Mouse (Mus musculus): ENCODE results near the gene Atp6v0c. TPM values are rescaled to one million over a fixed set of nuclear protein-coding genes. Genes with fewer than 3 reads are reported as not detected.

The Atp6v0c gene
- polyA plus RNA-seq, 1 experiment from 2014 or later, result 843 TPM

DNA sequence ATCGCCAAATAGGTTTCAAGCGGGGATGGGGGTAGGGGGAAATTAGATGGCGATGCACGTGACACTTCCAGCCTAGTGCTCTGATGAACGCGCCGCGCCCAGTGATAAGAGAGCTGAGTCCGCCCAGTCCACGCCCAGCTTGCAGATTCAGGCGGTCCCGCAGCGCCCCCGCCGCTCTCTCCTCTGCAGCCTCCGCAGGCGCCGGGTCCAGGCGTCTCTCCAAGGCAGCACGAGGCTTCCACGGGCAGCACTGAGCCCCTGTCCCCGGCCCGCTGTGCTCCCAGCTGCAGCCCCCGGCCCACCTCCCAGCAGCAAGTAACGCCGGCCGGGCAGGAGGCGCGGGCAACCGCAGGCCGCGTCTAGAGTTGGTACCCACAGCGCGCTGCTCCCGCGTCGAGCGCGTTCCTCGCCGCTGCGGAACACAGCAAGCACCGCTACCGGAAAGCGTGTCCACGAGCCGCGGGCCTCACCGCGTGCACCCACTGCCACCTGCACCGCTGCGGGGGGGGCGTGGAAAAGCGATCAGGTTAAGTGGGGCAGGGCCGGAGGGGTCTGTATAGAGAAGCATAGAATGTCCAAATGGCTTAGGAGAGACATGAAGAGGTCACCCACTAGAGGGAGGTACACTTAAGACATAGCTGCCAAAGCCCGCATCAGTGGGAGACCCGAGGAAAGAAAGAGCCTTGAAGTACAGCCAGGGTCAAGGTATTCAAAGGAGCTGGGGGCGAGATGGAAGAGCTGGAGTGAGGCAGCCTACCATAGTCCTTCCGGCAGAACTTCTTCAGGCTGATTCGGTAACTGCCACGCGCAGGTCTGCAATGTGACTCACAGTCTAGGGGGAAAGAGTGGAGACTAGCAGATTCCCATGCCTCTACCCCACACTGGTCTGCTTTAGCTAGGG, 37.2 kb upstream of the Atp6v0c start:
- Histone ChIP-seq H3K36me3 (no peaks in the 10 kb centered on the region), H3K9ac (replicated peaks) (peak overlapping the region; percentile 86), H3K27ac (peak overlapping the region; percentile 72), H3K4me3 (replicated peaks) (peak overlapping the region; percentile 69), H3K4me2 (replicated peaks) (peak overlapping the region; percentile 80), H3K9me3 (no peaks in the 10 kb centered on the region), H3K27me3 (peaks cover 21% of the 10 kb centered on the region), H3K4me1 (replicated peaks) (peaks cover 89% of the 10 kb centered on the region)
- ATAC-seq, result peak; percentile 15
- 6% methylated on average over 57 of the region's 62 CpGs for WGBS

DNA sequence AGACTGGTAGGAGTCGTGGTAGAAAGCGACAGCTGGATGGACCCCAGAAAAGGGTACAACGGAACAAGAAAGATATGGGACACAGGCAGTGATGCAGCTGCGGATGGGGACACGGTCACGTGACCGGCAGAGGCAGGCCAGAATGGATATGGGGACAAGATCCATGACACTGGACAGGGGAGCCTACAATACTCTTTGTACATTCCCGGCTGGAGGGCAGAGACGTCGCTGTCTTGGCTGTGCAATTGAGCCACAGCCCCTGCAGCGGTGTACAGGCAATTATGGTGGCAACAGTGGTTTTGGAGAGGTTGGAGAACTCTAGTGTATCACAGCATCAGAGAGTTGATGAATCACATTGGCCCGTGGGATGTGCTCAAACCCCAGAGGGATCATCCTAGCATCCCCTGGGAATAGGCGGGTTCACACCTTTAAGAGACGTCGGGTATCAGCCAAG, 36.4 kb upstream of the Atp6v0c start:
- WGBS, result 9% methylated on average over 15 of the region's 15 CpGs

DNA sequence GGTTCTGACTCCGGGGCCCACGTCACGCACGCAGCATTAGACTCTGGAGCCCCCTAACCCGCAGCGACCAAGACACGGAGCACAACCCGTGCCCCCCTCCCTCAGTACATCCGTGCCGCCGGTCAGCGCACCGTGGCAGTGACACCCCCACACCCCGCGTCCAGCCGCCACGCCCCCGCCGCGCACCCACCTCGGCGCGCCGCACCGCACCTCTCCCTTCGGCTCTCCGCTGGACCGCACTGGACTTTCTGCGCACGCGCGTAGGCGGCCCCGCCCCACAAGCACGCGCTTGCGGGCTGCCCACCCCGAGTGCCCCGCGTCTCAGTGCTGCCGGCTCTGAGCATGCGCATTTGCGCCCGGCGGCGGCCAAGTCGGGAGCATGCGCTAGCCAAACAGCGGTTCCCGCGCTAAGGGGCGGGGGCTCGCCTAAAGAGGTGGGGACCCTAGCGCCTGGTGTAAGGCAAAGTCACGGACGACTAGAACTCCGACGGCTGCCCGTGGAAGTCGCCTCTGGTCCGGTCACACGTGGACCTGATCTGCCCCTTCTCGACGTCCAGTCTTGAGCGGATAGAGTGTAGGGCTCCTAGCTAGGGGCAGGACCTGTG, 35.9 kb upstream of the Atp6v0c start, which contains the start of gene Tbc1d24:
Gene Tbc1d24 (minus strand): TSS at position 279 of the 605 bp plus-strand sequence.
- Histone ChIP-seq H3K9ac (replicated peaks) (peak within 1 kb of the TSS; percentile 86), H3K4me2 (replicated peaks) (peak within 1 kb of the TSS; percentile 80), H3K4me1 (replicated peaks) (peaks cover 79% of the 10 kb centered on the region), H3K27ac (peak within 1 kb of the TSS; percentile 72), H3K36me3 (no peaks in the 10 kb centered on the region), H3K27me3 (peaks cover 21% of the 10 kb centered on the region), H3K9me3 (no peaks in the 10 kb centered on the region), H3K4me3 (replicated peaks) (peak within 1 kb of the TSS; percentile 69)
- WGBS, result under 1% methylated on average over 52 of the region's 65 CpGs
- peak; percentile 77 for ATAC-seq

More for the DNA sequence above, 36.4 kb upstream of the Atp6v0c start:
- peak; percentile 35 for ATAC-seq
- Histone ChIP-seq H3K9ac (replicated peaks) (peak overlapping the region; percentile 86), H3K27me3 (peaks cover 21% of the 10 kb centered on the region), H3K4me3 (replicated peaks) (peak overlapping the region; percentile 69), H3K4me1 (replicated peaks) (peaks cover 81% of the 10 kb centered on the region), H3K4me2 (replicated peaks) (peak overlapping the region; percentile 80), H3K27ac (peak overlapping the region; percentile 72), H3K9me3 (no peaks in the 10 kb centered on the region), H3K36me3 (no peaks in the 10 kb centered on the region)

DNA sequence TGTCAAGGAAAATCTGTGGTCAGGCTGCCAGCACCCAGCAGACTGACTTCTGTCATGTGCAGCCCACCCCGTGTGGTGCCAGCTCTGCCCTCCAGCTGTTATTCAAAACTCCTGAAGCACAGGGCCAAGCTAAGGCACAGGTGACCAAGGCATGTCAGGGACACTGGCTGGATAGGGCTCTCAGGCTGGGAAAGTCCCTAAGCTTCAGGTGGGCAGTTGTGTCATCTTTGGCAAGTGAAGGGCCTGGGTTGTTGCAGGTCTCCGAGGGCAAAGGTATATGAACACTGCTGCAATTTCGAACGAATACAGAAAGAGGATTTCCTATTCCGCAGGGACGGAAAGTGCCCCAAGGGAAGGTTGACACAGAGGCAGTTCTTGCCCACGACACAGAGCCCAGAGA, 35.3 kb upstream of the Atp6v0c start:
- peaks cover 77% of the 10 kb centered on the region for H3K4me1 ChIP-seq (replicated peaks)
- no peaks in the 10 kb centered on the region for H3K9me3 ChIP-seq
- H3K9ac ChIP-seq (replicated peaks), result peak overlapping the region; percentile 86
- ATAC-seq, result no peak
- H3K36me3 ChIP-seq, result no peaks in the 10 kb centered on the region
- WGBS, result 8% methylated on average over 7 of the region's 7 CpGs
- H3K27ac ChIP-seq, result peak overlapping the region; percentile 36; the same call in 1 of the 2 replicates
- peak overlapping the region; percentile 80 for H3K4me2 ChIP-seq (replicated peaks)
- peak overlapping the region; percentile 69 for H3K4me3 ChIP-seq (replicated peaks)
- peaks cover 16% of the 10 kb centered on the region for H3K27me3 ChIP-seq

DNA sequence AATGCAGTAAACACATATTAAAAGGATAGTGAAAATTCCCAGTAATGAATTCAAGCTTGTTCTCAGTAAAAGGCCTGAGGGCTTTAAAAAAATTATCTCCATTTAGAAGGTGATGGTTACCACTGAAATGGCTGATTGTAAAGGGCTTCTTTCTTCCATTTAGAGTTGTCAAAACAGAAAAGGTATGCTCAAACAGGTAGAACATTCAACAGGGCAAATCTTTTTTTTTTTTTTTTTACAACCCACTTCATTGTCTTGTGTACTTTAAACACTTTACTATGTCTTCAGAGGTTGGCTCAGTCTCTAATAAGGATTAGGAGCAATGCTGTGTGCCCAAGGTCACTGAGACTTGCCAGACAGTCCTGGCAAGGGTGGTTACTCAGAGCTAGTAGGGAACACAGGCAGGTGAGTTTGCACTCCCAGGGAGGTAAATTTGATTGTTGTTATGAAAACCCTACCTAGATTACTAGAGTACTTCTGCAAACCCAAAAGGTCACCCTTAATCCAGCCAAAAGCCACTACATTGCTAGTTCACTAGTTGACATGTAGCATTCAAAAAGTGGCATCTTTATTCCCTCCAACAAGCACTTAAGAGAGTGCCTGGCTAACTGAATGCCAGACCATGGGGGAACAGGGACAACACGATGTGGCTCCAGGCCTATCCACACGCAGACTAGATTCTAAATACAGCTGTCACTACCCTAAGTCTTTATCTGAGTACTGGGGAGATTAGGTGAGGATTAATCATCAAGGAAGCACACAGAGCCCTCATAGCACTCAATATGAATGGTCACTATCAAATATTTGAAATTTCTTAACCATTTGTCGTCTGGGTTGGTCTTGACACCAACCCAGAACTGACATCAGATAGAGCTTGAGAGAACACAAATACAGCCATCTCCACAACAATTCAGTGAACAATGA, 34.4 kb upstream of the Atp6v0c start:
- Histone ChIP-seq H3K4me2 (replicated peaks) (peak overlapping the region; percentile 80), H3K27me3 (peaks cover 15% of the 10 kb centered on the region), H3K36me3 (no peaks in the 10 kb centered on the region), H3K27ac (no peak overlapping the region), H3K9me3 (no peaks in the 10 kb centered on the region), H3K4me1 (replicated peaks) (peaks cover 67% of the 10 kb centered on the region), H3K4me3 (replicated peaks) (peak overlapping the region; percentile 69), H3K9ac (replicated peaks) (peak overlapping the region; percentile 86; the same call in 1 of the 2 replicates)
- 75% methylated on average over 3 of the region's 3 CpGs for WGBS
- ATAC-seq, result no peak

DNA sequence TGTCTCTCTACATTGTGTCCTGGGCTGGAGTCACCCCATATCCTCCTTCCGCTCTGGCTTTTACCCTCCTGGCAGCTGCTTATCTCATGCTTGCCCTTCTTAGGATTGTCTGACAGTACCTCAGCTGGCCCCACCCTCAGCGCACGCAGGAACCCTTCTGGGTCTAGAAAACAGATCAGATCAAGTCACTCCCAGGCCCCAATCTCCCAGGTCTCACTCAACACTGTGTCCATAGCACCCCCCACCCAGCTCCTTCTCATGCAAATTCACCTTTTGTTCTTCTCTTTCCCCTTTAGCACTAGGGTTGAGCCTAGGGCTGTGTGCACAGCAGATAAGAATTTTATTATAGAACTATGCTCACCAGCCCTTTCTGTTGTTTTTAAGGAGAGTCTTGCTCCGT, 33.6 kb upstream of the Atp6v0c start:
- H3K9ac ChIP-seq (replicated peaks), result peak overlapping the region; percentile 86; the same call in 1 of the 2 replicates
- no peaks in the 10 kb centered on the region for H3K9me3 ChIP-seq
- peaks cover 12% of the 10 kb centered on the region for H3K27me3 ChIP-seq
- 0 out of 2 replicates have a peak overlapping the region, but pooled peaks have one; percentile 69 for H3K4me3 ChIP-seq (replicated peaks)
- no peaks in the 10 kb centered on the region for H3K36me3 ChIP-seq
- H3K4me1 ChIP-seq (replicated peaks), result peaks cover 59% of the 10 kb centered on the region
- H3K27ac ChIP-seq, result peak overlapping the region; percentile 21; the same call in 1 of the 2 replicates
- 33% methylated on average over 4 of the region's 4 CpGs for WGBS
- no peak for ATAC-seq
- H3K4me2 ChIP-seq (replicated peaks), result peak overlapping the region; percentile 80

DNA sequence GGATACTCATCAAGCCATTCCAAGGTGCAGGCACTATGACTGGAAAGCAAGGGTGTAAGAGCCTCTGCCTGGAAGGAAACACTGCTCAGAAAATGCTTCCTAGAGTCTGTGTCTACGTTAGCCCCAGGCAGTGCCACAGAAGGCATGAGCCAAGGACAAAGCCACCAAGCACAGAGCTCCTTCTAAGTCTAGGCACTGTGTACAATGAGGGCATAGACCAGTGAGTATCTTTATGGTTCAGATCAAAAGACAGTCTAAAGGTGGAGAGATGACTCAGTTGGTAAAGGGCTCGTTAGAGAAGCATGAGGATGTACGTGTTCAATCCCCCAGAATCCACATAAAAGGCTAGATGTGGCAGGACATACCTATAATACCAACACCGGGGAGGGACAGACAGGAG, 31.6 kb upstream of the Atp6v0c start:
- H3K4me3 ChIP-seq (replicated peaks), result no peak overlapping the region
- H3K4me2 ChIP-seq (replicated peaks), result no peak overlapping the region
- no peak overlapping the region for H3K9ac ChIP-seq (replicated peaks)
- 81% methylated on average over 4 of the region's 4 CpGs for WGBS
- ATAC-seq, result no peak
- H3K9me3 ChIP-seq, result no peaks in the 10 kb centered on the region
- H3K27me3 ChIP-seq, result no peaks in the 10 kb centered on the region
- peaks cover 50% of the 10 kb centered on the region for H3K4me1 ChIP-seq (replicated peaks)
- H3K36me3 ChIP-seq, result no peaks in the 10 kb centered on the region
- no peak overlapping the region for H3K27ac ChIP-seq

DNA sequence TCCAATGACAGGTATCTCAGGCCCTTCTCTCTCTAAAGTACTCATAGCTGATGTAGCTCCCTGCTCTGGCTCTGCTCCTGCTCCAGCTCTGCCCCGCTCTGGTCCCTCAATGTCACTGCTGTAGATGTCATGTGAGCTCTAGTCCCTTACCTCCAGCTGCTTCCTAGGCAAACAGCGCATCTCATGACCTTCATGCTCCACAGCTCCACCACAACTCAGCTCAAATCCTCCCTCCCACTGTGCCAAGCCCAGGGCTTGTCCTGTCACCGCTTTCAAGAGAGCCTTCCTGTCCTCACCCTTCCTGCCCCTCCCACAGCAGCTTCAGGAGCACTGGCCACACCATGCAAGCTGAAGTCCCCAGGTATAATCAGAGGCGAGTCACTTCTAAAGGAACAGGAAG, 30.2 kb upstream of the Atp6v0c start:
- no peak overlapping the region for H3K4me2 ChIP-seq (replicated peaks)
- H3K36me3 ChIP-seq, result no peaks in the 10 kb centered on the region
- WGBS, result 70% methylated on average over 4 of the region's 4 CpGs
- peaks cover 43% of the 10 kb centered on the region for H3K4me1 ChIP-seq (replicated peaks)
- no peaks in the 10 kb centered on the region for H3K9me3 ChIP-seq
- H3K9ac ChIP-seq (replicated peaks), result no peak overlapping the region
- H3K4me3 ChIP-seq (replicated peaks), result no peak overlapping the region
- no peak for ATAC-seq
- no peaks in the 10 kb centered on the region for H3K27me3 ChIP-seq
- H3K27ac ChIP-seq, result no peak overlapping the region

DNA sequence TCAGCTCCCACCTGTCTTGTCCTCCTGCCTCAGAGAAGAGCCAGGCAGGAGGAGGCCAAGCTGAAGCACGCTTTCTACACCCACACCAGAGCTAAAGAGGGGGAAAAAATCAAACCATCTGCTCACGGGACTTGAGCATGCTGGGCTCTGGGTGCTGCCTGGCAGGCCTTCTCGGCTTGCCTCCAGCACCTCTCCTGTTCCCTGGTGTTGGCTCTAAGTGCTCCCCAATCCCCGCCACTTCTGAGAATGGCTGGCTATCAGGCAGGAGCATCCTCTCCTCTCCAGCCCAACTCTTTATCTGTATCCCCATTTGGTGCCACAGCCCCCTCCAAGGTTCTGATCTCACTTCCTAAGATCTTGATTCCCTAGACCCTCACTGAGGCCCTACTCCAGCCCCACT, 29.8 kb upstream of the Atp6v0c start:
- no peaks in the 10 kb centered on the region for H3K9me3 ChIP-seq
- WGBS, result 91% methylated on average over 4 of the region's 4 CpGs

DNA sequence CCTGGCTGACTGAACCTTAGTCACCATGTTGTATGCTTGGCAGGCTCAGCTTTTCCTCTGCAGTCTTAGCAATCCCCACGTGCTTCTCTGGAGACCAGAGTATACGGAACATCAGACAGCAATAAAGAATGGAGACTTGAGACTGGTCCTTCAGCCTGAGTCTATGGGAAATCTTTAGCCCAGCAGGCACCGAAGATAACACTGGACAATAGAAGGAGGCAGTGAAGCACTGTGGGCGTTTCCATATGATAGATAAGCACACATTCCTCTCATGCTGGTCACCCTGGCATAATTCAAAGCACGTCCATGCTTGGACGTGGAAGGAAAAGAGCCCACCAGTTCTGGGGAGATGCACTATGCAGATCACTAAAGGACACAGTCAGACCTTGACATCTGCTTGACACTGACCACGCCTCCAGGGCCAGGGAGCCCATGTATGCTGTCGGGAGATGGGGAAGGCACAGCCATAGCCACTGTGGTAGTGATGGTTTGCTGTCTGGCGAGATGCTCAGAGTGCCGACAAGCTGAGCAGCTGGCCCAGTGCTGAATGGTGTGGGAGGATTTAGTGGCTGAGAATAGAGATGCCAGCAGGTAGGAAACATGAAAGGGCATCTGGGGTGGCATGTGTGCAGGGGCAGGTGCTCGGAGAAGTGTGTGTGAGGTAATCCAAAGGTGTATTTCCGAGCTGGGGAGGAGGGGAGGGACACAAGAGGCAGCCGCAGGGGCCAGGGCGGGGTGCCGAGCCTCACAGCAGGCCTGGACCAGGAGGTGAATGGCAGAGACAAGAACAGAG, 27.7 kb upstream of the Atp6v0c start:
- Histone ChIP-seq H3K4me3 (replicated peaks) (no peak overlapping the region), H3K36me3 (0 out of 2 replicates have a peak, but pooled peaks cover 5% of the 10 kb centered on the region), H3K4me2 (replicated peaks) (no peak overlapping the region), H3K4me1 (replicated peaks) (peaks cover 18% of the 10 kb centered on the region), H3K27me3 (no peaks in the 10 kb centered on the region), H3K9ac (replicated peaks) (0 out of 2 replicates have a peak overlapping the region, but pooled peaks have one; percentile 36), H3K27ac (peak overlapping the region; percentile 19; the same call in 1 of the 2 replicates), H3K9me3 (no peaks in the 10 kb centered on the region)
- no peak for ATAC-seq
- 67% methylated on average over 15 of the region's 15 CpGs for WGBS

More for the DNA sequence above, 29.8 kb upstream of the Atp6v0c start:
- ATAC-seq, result no peak
- Histone ChIP-seq H3K4me3 (replicated peaks) (no peak overlapping the region), H3K36me3 (no peaks in the 10 kb centered on the region), H3K4me2 (replicated peaks) (no peak overlapping the region), H3K4me1 (replicated peaks) (peaks cover 38% of the 10 kb centered on the region), H3K27me3 (no peaks in the 10 kb centered on the region), H3K27ac (no peak overlapping the region), H3K9ac (replicated peaks) (0 out of 2 replicates have a peak overlapping the region, but pooled peaks have one; percentile 24)
